Mouse (Mus musculus): Measurements from ENCODE around the gene Ost4. TPM values are rescaled to one million over a fixed set of nuclear protein-coding genes. Genes with fewer than 3 reads are reported as not detected.
A peak's percentile ranks its signal among the peaks of the same experiment; 100 is the strongest.

Gene Ost4
- total RNA-seq (2015; ENCODE audit: low replicate concordance) (256 and 260 TPM in 2 replicates), total RNA-seq (2017; ENCODE audit: low replicate concordance) (78.4 and 188 TPM in 2 replicates)

DNA sequence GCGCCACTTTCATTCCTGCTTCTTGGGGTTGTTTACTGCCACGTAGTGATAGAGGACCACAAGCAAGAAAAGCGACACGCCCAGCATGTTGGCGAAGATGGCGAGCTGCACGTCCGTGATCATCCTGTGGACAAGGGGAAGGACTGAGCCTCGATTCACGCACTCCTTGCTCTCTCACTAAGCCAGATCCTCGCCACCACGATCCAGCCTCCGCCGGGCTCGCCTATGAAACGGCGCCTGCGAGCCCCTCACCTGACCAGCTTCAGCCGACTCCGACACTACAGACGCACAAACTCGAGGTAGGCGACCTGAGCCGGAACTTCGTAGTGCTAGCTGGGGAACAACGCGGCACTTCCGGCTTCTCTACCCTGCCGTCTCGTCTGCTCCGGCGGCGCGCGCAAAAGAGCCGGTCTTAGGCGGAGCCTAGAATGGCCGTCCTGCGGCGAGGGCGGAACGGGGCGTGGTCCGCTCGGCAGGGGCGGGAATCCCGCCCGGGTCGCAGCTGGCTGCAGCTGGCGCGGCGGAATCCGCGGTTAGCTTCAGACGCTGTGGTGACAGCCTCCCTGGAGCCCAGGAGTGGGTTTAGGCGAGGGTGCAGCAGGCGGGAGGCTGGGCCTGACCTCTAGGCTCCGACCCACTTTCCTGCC is at the start of gene Ost4:
Gene Ost4, minus strand, starts transcription at position 376 of the 647 bp plus-strand sequence.
- ATAC-seq (replicated peaks; ENCODE audit: low FRiP score, poor library complexity, severe bottlenecking) = peak; percentile 90

DNA sequence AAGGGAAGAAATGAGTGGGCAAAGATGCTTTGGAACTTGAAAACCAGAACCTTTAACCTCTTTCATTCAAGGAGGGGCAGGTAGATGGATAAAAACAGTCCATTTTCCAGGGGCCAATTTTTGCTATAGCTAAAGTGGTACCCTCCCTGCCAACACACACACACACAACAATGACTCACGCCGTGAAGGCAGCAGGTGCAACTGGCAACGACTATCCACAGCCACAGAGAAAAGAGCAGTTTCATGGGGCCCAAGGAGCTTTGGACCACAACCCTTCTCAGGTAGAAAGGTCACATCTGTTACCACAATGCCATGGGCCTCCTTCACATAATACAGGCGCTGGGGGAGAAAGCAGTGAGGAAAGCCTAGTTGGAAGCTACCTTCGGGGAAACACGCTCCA is 48.2 kb upstream of the Ost4 start:
- ATAC-seq (replicated peaks; ENCODE audit: low FRiP score, poor library complexity, severe bottlenecking) = no peak

GRCm38 (mm10) chr5:30954556-30954955 is 47.0 kb upstream of the Ost4 start:
- no peak for ATAC-seq (replicated peaks; ENCODE audit: low FRiP score, poor library complexity, severe bottlenecking)

GRCm38 (mm10) chr5:30954065-30954464 is 46.5 kb upstream of the Ost4 start:
- no peak for ATAC-seq (replicated peaks; ENCODE audit: low FRiP score, poor library complexity, severe bottlenecking)

- no peak for ATAC-seq (replicated peaks; ENCODE audit: low FRiP score, poor library complexity, severe bottlenecking)
Measured at GRCm38 (mm10) chr5:30952551-30952950, 45.0 kb upstream of the Ost4 start.

DNA sequence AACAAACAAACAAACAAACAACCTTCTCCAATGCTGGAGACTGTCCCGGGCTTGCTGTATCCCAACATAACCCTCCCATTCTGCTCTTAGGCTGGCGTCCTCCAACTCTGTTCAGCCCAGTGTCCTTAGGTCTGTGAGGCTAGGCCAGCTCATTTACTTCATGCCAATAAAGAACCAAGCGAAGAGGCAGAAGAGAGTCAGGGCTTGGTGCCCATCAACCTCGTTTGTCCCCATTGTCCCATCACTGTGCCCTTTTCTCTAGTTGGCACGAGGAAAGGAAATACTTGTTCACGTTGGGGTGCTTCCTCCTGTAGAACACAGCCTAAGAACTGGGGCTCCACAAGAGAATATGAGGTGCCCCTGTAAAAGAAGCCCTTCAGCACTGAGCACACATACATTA is 44.1 kb upstream of the Ost4 start:
- no peak for ATAC-seq (replicated peaks; ENCODE audit: low FRiP score, poor library complexity, severe bottlenecking)

- ATAC-seq (replicated peaks; ENCODE audit: low FRiP score, poor library complexity, severe bottlenecking) = no peak
Measured at GRCm38 (mm10) chr5:30950922-30951321, 43.3 kb upstream of the Ost4 start.

DNA sequence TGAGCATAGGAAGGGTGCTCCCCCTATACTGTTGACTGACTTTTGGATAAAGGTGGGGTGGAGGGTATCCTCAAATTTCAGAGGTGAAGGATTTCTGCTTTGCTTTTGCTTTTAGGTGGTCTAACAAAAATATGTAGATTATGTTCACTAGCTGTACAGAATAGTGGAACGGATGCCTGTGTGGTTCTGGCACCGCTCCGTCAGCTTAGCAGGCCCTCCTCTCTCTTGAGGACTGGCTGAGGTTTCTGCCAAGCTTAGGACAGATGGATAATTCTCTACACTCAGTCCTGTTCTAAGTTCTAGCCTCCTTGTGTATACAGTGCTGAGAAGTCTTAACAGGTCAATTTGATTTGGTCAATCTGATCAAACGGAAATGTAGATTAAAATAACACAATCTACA is 42.9 kb upstream of the Ost4 start:
- ATAC-seq (replicated peaks; ENCODE audit: low FRiP score, poor library complexity, severe bottlenecking) = no peak

- peak; percentile 86 for ATAC-seq (replicated peaks; ENCODE audit: low FRiP score, poor library complexity, severe bottlenecking)
Measured at GRCm38 (mm10) chr5:30949654-30950326, 42.2 kb upstream of the Ost4 start.

DNA sequence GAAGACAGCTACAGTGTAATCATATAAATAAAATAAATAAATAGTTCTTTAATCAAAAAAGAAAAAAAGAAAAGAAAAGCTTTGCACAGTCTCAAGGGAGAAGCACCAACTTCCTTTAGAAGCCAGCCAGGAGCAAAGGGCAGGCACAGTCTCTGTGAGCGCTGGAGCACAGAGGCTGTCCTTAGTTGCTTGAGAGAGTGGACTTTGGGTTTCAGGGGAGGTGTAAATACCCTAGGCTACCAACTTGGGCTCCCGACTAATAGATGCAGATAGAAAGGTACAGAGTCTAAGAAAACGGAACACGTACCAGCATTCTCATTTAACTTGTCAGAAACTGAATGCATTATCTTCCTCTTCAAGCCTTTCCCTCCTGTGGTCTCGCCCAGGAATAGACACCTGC is 41.0 kb upstream of the Ost4 start:
- ATAC-seq (replicated peaks; ENCODE audit: low FRiP score, poor library complexity, severe bottlenecking) = no peak

DNA sequence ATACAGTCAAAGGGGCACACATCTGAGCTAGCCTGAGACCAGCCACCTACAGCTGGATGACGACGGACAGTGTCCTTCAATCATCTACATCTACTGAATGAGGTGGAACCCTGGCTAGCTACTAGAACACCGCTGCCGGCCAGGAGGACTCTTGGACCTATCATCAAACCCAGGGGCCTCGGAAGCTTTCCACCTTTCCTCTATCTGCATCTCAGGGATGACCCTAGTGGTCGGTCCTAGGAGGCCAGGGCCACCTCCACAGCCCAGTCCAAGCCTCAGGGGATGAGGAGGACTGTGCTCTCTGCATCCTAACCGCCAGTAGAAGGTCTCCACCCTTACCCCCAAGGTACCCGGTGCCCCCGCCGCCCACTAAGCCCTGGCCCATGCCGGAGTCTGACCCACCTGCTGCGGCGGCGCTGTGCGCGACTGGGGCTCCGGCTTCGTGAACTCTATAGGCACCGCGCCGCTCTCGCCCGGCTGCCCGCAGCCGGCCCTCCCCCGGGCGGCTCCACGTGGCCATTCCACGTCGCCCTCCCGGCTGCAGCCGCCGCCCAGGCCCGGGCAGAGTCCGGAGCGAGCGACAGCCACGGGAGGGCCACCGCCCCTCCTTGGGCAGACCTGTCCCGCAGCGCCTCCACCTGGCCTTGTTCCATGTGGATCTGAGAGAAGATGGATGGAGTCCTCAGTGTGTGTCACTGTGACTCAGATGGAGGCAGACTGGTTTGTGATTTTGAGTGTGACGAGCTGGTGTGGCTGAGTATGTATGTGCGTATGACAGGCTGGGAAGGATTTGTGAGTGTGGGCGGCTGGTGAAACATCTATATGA is 37.6 kb upstream of the Ost4 start, which contains the start of gene Cgref1:
Gene Cgref1, minus strand, starts transcription at position 636 of the 826 bp plus-strand sequence.
- no peak for ATAC-seq (replicated peaks; ENCODE audit: low FRiP score, poor library complexity, severe bottlenecking)

DNA sequence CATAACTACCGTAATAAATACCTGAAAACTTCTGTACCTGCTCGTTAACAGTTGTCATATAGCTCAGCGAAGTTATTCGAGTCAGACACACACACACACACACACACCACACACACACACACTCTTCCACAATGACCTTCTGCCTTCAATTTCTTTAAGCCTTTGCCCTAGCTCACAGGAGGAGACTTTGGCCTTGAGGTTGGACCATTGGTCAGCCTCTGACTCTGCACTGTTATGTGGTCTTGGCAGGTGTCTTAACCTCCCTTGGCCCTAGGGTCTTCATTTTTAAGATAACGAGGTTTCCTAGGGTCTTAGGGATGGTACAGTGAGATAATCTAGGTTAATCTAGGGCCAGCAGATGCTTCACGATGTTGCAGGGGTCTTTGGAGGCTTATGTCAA is 36.8 kb upstream of the Ost4 start:
- ATAC-seq (replicated peaks; ENCODE audit: low FRiP score, poor library complexity, severe bottlenecking) = no peak

GRCm38 (mm10) chr5:30943004-30943403 is 35.4 kb upstream of the Ost4 start:
- ATAC-seq (replicated peaks; ENCODE audit: low FRiP score, poor library complexity, severe bottlenecking) = no peak

DNA sequence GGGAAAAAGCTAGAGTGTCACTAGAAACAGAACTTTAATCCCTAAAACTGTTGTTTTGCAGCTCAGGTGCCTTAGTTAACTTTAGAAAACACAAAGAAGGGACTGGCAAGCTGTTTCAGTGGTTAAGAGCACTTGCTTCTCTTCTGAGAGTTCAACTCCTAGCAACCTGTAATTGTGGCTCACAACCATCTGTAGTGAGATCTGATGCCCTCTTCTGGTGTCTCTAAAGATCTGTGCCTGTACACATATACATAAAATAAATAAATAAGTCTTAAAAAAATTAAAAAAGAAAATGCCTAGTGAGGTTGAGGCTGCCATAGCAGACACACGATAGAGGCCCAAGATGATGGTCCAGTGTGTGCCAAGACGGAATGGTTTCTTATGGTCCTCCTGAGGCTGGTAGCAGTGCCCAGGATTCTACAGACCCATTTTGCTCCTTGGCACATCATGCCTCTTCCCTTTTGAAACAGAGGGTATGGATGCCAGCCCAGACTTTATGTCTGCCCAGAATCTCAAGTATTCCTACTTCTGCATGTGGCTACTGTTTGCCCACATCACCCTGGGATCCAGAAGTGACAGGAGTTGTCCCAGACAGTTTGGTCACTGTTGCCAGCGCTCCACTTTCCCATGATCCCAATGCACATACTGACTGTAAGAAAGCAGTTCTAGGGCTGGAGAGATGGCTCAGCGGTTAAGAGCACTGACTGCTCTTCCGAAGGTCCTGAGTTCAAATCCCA is 27.3 kb upstream of the Ost4 start:
- ATAC-seq (replicated peaks; ENCODE audit: low FRiP score, poor library complexity, severe bottlenecking) = no peak

GRCm38 (mm10) chr5:30933705-30934104 is 26.1 kb upstream of the Ost4 start:
- ATAC-seq (replicated peaks; ENCODE audit: low FRiP score, poor library complexity, severe bottlenecking) = no peak

DNA sequence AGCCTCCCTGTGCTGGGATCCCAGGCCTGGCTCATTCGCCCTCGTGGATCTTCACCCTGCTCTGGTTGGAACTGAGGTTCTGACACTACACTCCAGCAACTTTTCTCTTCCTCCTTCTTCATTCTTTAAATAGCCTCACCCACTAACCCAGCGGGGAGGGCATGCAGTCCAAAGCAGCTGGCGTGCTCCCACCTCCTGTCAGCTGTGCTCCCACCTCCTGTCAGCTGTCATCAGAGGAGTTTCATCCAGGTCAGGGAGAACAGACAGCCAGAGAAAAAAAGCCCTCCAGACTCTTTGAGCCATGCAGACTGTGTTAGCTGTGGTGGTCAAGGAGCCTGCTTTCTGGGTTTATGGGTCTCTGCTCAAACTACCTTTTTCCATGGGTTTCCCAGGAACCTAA is 23.8 kb upstream of the Ost4 start:
- no peak for ATAC-seq (replicated peaks; ENCODE audit: low FRiP score, poor library complexity, severe bottlenecking)

DNA sequence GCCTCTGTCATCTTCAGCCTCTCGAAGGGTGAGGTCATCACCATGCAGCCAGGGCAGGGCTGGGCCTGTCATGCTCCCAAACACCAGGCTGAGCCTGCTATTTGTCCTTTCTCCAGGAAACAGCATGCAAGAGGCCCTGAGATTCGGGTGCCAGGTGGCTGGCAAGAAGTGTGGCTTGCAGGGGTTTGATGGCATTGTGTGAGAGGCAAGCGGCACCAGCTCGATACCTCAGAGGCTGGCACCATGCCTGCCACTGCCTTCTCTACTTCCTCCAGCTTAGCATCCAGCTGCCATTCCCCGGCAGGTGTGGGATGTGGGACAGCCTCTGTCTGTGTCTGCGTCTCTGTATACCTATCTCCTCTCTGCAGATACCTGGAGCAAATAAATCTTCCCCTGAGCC is 23.3 kb upstream of the Ost4 start:
- no peak for ATAC-seq (replicated peaks; ENCODE audit: low FRiP score, poor library complexity, severe bottlenecking)

GRCm38 (mm10) chr5:30930121-30930520 is 22.5 kb upstream of the Ost4 start:
- 0 out of 2 replicates have a peak, but pooled peaks have one; percentile 38 for ATAC-seq (replicated peaks; ENCODE audit: low FRiP score, poor library complexity, severe bottlenecking)

GRCm38 (mm10) chr5:30927945-30928529 is 20.4 kb upstream of the Ost4 start:
- no peak for ATAC-seq (replicated peaks; ENCODE audit: low FRiP score, poor library complexity, severe bottlenecking)

DNA sequence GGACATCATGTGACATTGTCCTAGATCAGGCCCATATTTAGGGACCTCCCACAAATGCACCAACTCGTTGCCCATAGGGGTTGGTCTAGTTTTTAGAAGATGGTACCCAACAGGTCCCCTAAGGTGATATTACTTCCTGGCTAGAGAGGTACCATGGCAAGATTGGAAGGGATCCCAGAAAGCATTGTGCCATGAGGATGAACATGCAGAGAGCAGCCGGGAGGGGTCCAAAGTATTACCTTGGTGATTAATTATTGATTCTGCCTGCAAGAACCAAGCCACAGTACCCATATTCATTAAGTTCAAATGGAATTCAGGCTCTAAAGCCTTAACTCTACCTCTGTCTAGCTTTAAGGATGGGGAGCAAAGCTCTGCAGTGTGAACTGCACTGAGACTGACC is 18.5 kb upstream of the Ost4 start:
- no peak for ATAC-seq (replicated peaks; ENCODE audit: low FRiP score, poor library complexity, severe bottlenecking)

All from erythroid progenitor cell, adult 5-6 weeks (primary cell).